Mouse (Mus musculus) cerebral cortex, adult 2 months (tissue): ENCODE data around the gene Ulk1.

ENCODE experiments used
- WGBS: fragments of 180-500 bp; shearing (Covaris S2); methylation state at CpG from one replicate; pipeline ENCODE4 v1.1.7; 2018; 5-methylcytosine and 5-hydroxymethylcytosine counted together

Gene Ulk1

DNA sequence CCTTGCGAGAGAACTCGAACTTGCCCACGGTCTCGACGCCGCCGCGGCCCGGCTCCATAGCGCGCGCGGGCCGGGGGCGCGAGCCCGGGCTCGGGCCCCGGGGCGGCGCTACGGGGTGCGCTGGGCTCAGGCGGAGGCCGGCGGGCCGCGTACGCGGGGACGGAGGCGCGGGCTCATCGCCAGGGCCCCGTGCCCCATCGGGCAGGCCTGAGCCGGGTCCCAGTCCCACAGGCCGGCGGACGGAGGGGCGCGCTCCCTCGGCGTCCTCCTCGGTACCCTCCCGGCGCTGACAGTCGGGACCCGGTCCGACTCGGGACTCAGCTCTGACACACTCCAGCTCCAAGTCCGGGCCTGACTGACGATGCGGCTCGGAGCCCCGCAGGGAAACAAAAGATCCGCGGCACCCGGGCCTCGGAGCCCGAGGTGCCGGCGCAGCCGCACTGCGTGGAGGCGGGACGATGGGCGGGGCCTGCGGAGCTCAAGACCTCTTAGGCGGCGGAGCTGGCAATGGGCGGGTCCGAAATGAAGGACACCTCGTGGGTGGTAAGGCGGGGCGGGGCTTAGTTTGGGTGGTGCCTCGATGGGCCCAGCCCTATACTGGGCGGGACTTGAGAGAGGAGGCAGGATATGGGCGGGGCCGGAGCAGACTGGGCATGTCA is at the start of gene Ulk1:
Gene Ulk1 (minus strand): TSS at position 431 of the 659 bp plus-strand sequence.
- under 1% methylated on average over 80 of the region's 80 CpGs for WGBS

DNA sequence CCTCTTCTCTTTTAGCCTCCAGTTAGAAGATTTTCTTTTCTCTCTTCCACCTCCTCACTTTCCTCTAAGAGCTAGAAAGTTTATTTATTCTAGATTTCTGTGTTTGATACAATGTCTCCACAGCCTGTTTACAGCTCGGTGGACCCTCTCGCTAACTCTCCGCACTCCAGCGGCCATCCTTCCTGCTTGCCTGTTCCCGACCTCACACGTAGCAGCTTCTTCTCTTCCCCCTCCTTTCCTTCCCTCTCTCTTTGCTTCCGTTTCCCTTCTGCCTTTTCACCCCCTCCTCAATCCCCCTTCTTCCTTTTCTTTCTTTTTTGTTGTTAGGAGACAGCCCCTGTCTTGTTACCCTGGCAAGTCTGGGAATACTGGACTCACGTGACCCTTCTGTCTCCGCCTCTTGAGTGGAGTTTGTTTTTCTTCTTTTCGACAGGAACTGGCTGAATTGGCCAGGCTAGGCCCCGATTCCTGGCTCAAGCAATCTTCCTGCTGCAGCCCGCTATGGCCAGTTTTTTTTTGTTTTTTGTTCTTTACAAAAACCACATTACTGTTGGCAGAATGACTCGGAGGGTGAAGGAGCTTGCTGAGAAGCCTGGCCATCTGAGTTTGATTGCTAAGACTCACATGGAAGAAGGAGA is 49.2 kb upstream of the Ulk1 start:
- WGBS: 42% methylated on average over 13 of the region's 13 CpGs

DNA sequence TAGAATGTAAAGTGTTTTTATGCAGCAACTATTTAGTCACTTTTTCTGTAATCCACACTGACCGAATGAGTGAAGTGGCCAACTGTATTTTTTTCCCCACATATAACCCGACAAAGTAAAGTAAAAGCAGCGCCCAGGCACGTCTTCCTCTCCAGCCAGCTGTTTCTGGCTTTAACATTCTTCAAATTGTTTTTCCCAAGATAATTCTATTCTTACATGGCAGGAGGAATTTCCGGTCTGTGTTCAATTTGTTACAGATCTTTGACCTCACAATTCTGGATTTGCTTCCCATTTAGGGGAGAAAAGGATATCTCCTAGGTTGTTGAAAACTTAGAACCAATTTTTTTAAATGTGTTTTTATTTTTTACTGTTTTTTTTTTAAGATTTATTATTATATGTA is 47.2 kb upstream of the Ulk1 start:
- WGBS: 78% methylated on average over 5 of the region's 5 CpGs

DNA sequence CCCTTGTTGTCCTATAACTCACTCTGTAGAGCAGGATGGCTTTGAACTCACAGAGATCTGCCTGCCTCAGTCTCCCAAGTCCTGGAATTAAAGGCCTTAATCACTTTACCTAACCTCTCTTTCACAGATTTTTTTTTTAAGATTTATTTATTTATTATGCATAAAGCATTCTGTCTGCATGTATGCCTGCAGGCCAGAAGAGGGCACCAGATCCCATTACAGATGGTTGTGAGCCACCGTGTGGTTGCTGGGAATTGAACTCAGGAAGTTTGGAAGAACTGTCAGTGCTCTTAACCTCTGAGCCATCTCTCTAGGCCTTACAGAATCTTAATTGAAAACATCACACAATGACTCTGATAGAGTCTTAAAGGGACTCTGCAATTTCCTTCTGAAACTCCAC is 43.1 kb upstream of the Ulk1 start:
- 91% methylated on average over 1 of the region's 1 CpGs for WGBS

DNA sequence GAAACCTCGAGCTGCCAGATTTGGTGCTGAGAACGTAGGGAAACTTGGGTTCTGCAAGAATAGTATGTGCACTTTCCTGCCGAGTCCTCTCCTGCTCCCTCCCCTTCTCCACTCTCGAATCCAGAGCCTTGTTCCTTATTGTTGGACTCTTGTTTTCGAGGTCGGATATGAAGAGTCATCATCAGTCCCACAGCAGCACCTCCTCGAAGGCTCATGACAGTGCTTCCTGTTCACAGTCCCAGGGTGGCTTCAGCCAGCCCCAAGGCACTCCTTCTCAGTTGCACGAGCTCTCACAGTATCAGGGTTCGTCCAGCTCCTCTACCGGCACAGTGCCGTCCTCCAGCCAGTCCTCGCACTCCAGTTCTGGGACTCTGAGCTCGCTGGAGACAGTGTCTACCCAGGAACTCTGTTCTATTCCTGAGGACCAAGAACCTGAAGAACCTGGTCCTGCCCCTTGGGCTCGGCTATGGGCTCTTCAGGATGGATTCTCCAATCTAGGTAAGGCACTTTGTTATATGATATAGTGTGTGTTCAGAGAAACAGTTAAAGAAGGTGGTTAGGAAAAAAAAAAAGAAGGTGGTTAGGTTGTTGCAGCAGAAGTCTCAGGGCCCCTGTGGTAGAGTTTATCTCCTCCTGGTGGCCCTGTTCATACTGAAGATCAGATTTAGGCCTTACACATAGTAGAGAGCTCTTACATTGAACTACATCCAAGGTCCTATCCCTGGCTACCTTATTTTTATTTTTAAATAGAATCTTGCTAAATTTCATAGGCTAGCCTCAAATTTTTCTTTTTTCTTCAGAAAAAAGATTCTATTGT is 31.4 kb upstream of the Ulk1 start:
- WGBS: 91% methylated on average over 14 of the region's 14 CpGs

DNA sequence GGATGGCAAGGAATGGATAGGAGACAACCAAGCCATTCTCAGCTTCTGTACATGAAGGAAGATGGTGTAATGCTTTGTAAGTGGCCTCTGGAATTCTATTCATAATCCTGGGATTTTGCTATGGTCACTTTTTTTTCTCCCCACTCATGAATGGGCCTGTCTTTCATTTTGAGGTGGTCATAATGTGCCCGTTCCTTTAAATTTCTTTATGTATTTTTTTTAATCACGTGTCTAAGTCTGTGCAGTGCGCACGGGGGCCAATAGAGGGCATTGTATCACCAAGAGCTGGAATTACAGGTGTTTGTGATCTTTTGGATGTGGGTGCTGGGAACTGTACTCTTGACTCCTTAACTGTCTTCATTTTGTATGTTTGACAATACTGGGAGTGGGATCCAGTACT is 30.6 kb upstream of the Ulk1 start:
- 7% methylated on average over 4 of the region's 4 CpGs for WGBS

DNA sequence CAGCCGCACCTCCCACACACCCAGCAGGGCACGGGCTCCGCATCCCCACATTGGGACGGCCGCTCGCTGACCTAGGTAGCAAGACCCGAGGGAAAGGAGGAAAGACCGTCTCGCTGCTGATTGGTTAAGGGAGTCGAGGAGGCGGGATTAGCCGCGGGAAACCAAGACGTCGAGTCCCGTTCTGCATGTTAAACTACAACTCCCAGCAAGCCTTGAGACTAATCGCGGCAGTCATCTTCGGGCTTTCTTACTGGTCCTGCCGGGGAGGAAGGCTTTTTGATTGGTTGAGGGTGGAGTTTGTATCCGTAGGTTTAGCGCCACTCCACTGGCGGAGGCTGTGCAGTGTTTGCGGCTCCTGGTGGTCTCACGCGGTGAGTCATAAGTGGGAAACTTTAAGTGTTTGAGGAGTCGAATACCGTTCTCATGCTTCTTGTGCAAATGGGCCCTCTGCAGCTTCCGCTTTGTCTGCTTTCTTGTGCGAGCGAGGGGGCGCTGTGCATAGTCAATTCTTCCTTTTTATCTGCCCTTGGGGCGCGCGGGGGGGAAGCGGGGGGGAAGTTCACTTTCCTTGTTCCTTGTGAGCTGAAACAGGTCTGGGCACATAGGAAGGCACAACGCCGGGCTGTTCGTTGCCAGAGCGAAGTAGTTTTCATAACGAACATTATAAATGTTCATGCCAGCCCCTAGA is 29.9 kb upstream of the Ulk1 start, which contains the start of the genes Hscb and Chek2:
Gene Hscb (minus strand): TSS at position 100 of the 688 bp plus-strand sequence.
Gene Chek2 (plus strand): TSS at position 302 of the 688 bp plus-strand sequence.
- WGBS: under 1% methylated on average over 41 of the region's 41 CpGs

DNA sequence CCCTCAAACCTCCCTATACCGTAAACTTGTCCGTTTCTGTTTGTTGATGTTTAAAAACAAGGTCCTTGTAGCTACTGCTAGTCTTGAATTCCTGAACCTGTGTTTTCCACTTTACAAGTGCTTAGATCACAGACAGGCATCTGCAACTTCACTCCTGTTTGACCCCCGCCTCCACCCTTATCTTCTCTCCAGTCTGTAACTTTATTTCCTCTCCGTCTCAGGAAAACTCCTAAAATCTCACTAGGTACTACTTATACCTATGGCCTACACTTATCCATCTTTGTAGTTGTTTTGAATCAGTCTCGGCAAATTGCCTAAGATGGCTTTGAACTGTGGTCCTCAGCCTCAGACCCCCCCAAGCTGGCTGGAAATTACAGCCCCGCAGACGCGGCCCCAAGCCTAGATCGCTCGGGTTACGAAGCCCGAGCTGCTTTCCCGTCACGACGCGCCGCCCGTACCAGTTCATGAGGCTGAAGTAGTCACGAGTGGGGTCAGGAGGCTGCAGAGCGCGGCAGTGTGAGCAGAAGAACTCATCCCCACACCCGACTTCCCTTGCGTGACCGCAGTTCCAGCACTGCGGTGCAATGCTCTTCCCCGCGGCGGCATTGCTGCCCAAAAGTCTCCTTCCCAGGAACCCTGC is 29.3 kb upstream of the Ulk1 start:
- 9% methylated on average over 28 of the region's 28 CpGs for WGBS

DNA sequence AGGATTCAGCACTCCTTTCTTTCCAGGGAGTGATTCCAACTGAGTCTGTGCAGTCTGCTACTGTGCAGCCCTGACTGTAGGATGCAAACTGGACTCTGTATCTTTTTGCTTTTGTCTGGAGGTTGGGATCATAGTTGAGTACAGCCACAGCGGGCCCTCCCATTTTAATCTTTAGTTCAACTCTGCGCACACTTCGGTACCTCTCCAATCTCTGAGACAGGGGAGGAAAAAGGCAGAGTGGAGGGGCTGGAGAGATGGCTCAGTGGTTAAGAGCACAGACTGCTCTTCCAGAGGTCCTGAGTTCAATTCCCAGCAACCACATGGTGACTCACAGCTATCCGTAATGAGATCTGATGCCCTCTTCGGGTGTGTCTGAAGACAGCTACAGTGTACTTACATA is 28.1 kb upstream of the Ulk1 start:
- WGBS: 95% methylated on average over 5 of the region's 5 CpGs

DNA sequence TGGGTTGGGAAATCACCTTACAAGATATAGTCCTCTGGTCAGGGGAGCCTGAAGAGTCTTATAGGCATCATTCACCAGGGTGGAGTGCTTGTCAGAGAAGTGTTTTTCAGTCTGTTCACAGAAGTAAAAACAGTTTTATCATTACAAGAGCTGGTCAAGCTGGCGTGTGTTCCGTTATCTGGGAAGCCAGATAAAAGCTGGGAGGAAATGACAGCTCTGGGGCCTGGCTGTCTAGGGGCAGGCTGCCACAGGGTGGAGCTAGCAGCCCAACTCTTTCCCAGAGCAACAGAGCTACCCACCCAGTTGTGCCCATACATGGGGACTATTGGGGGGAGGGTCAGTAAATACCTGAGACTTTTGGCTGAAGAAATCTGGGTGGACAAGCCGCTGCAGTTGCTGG is 26.1 kb upstream of the Ulk1 start:
- WGBS: 48% methylated on average over 3 of the region's 3 CpGs

DNA sequence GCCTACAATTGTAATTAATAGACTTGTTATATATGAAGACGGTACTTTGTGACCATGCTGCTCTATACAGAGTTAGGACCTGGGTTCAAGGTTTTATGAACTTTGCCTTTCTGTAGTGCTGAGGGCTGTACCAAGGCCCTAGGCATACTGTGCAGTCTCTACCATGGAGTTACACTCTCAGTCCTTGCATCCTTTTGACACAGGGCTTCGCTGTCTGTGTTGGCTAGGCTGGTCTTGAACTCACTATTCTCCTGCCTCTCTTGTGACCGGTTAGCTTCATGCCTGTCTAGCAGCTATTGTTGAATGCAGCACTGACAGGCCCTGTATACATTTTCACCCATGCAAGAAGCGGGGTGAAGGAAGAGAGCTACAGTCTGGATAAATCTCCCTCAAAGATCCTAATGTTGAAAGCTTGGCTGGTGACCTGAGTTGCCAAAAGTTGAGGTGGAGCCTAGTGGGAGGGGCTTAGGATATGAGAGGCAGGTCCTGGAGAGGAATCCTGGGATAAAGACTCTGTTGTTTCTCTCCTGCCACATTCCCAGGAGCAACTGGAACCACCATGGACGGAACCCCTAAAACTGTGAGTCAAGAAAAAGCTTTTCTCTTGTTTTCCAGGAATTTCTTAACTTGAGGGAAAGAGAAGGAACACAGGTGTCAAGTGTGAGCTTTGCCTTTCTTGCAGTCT is 21.3 kb upstream of the Ulk1 start:
- WGBS: 94% methylated on average over 5 of the region's 5 CpGs

DNA sequence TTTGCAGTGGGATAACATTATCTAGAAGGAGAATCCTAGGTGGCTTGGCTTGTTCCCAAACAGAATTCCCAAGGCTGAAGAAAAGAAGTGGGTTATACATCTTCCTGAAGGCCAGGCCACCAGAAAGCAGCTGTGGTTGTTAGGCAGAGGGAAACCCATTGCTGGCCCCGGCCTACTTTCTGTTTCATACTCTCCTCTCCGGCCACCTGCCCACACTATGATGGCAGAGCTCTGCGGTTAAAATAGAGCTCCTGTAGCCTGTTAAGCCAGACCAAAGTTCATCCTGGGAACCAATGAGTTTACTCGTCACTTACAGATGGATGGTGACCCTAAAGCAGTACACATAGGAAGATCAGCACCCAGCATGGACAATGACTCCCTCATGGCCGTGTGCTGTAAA is 17.7 kb upstream of the Ulk1 start:
- WGBS: 91% methylated on average over 5 of the region's 5 CpGs

DNA sequence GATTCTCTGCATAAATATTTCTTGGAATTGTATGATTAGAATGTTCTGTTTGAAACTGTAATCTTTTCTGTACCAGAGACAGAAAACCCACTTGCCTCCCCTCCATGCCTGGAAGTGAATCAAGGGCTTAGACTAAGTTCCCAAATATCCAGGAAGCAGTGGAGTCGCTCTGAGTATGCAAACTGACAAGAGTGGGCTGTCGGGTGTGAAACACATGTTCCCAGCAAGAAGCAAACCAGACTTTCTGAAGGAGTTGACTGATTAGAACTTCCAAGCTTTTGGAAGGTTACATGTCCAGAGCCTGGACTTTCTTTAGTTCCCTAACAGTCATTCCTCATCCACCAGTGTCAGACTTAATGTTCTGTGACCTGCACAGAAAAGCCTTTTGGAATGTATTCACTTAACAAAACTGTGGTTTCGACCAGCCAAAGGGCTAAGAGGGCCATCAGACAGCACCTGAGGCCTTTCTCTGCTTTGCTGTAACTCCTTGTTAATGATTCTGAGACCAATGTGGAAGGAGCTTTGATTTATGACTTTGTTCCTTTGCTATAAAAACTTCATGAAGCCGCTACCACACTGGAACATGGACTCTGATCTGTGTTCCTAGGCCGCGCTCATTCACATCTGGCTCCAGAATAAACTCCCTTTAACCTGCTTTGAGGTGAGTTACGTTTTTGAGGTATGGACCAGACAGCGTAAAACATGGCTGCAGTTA is 17.0 kb upstream of the Ulk1 start:
- WGBS: 81% methylated on average over 8 of the region's 8 CpGs

DNA sequence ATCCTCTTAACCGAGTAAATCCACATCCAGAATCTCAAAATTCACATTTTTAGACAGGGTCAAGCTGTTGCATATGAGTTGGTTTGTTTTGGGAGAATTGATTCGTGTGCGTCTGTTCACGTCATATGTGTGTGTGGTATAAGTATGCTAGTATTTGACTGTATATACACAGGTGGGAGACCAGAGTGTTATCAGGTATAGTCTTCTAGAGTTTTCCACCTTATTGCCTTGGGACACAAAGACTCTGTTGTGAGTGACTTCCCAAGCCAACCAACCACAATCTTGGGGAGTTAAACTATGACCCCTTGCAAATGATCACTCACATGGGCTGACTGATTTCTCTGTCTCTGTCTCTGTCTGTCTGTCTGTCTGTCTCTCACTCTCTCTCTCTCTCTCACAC is 14.5 kb upstream of the Ulk1 start:
- WGBS: 92% methylated on average over 4 of the region's 4 CpGs

DNA sequence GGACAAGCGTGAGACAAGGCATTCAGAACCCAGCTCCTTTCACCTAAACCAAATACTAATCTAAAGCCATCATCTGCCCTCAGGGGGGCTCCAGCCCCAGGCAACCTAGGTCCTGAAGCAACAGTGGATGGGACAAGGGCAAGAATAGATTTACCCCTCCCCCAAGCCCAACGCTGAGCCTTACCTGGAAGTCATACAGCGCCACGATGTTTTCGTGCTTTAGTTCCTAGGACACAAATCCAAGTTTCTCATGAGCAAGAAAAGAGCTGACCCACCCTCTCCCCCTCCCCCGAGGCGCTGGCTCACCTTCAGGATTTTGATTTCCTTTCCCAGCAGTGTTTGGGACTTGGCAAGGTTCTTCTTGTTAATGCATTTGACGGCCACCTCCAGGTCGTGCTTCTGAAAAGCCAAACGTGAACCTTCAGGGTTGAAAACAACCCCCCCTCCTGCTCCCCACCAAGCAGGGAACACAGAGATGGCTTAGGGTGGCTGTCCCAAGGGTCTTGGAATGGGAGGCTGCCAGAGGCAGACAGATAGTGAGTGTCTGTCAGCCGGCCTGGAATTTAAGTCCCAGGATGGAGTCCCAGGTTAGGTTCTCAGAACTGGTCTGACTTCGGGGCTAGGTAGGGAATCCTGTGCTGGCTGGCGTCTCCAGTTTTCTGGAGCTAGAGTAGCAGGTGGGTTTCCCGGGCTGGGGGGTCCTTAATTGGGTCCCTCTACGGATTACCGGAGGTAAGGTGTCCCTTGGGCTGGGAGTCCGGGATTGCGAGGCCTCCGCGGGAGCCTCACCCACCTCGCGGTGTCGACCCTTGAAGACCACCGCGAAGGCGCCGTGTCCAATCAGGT is 853 bp downstream of the Ulk1 start:
- WGBS: under 1% methylated on average over 27 of the region's 27 CpGs

DNA sequence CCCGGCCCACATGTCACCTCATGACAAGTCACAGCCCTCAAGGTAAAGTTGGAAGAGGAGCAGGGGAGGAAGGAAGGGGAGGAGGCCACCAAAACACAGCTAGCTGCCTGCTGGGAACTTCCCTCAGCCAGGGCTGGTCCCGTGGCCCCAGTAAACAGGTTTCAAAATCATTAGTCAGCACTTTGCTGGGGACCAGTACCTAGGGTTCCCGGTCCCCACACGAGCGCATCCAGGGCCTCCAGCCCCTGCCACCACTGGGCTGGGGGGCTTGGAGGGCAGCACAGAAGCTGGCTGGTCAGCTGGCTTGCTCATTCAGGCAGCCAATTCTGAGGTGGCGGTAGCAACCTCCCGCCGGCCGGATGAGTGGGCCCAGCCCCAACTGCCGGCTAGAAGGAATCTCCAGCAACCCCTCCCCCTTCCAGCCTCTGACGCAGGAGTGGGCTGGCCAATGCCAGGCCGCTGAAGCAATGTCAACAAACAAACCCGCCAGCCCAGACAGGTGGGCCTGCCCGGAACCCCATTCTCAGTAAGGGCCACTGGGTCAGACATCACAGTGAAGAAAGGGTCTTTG is 1.8 kb downstream of the Ulk1 start:
- 3% methylated on average over 14 of the region's 14 CpGs for WGBS

DNA sequence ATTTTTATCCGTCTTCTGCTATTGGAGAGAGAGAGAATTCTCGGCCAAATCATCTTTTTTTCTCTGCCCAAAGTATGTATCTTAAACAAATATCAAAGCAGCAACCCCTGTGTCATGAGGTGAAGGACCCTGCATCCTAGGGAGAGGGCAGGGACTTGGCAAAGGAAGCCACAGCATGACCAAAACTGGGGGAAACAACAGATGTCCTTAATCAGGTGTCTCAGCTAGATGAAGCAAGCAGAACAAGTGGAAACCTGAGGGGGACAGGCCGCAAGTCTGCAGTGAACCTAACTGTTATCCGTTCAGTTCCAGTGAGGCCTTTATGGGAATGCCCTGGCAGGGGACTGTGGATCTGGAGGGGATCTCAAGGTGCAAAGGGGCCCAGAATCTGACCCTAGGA is 2.4 kb downstream of the Ulk1 start:
- 68% methylated on average over 4 of the region's 4 CpGs for WGBS

DNA sequence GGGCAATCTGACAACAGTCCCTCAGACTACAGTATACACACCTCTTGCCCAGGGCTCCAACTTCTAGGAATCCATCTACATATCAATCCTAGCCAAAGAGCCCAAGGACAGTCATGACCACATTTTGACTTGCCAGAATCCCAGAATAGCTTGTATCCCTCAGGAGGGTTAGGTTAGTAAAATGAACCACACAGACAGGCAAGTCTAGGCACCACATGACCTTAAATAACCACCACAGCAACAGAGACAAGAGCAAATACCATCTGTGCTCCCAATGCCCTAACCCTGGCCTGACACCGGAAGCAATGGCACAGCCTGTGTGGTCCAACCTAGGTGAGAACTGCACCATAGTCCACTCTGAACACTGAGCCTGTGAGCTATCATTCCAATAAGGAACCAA is 3.2 kb downstream of the Ulk1 start:
- WGBS: 88% methylated on average over 1 of the region's 1 CpGs

DNA sequence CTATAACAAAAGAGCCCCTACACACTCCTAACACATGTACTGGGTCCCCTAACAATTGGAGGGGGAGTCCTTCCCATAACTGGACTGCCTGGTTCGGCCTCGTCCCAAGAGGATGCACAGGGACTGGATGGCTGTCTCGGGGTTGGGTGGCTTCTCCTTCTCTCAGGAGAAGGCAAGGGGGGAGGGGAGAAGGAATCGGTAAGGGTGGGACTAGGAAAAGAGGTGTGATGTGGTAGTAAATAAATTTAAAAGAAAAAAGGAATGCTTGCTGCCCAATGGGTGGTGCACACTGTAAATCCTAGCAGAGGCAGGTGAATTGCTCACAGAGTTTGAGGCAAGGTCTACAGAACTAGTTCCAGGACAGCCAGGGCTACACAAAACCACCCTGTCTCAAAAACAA is 3.7 kb downstream of the Ulk1 start:
- 89% methylated on average over 4 of the region's 4 CpGs for WGBS
